Mouse (Mus musculus) megakaryocyte-erythroid progenitor cell, adult 5 weeks (primary cell): ENCODE results near the gene Ankrd27. TPM values are rescaled to one million over a fixed set of nuclear protein-coding genes. Genes with fewer than 3 reads are reported as not detected.

Source experiments
- polyA plus RNA-seq: library from polyadenylated mRNA; stranded (reverse); fragments of >175 nt; gene quantifications from 2 replicates; pipeline ENCODE4 v1.2.3, GENCODE M21; 2012

The Ankrd27 gene
- 81.2 and 125 TPM in 2 replicates for polyA plus RNA-seq

GRCm38 (mm10) chr7:35586055-35586905 is at the start of gene Ankrd27:
Ankrd27 (plus strand) TSS chr7:35586244.

GRCm38 (mm10) chr7:35537562-35537961 is 48.5 kb upstream of the Ankrd27 start, which contains the start of gene Tdrd12:
Tdrd12 (minus strand) TSS chr7:35537745.

GRCm38 (mm10) chr7:35556205-35556603 is 29.8 kb upstream of the Ankrd27 start, which contains the start of gene Nudt19:
Nudt19 (minus strand) TSS chr7:35556304.

GRCm38 (mm10) chr7:35585191-35586054 is 621 bp upstream of the Ankrd27 start, which contains the start of gene Rgs9bp:
Rgs9bp (minus strand) TSS chr7:35585582.

GRCm38 (mm10) chr7:35647101-35647698 is 61.2 kb downstream of the Ankrd27 start, which contains the start of gene Pdcd5:
Pdcd5 (minus strand) TSS chr7:35647521.

Other genes with a start within 250 kb of the Ankrd27 start
- gene Faap24, start 189.4 kb upstream of the Ankrd27 start, polyA plus RNA-seq = 6.5 and 7.7 TPM in 2 replicates
- 9.6 and 11.4 TPM in 2 replicates for gene Cep89, start 189.2 kb upstream of the Ankrd27 start, polyA plus RNA-seq
- gene Slc7a9, start 137.4 kb upstream of the Ankrd27 start, polyA plus RNA-seq = not detected in 2 replicates
- gene Tdrd12, start 48.5 kb upstream of the Ankrd27 start, polyA plus RNA-seq = not detected in 2 replicates
- gene Nudt19, start 29.9 kb upstream of the Ankrd27 start, polyA plus RNA-seq = 21.8 and 22.6 TPM in 2 replicates
- 0.19 and 0.27 TPM in 2 replicates for gene Rgs9bp, start 662 bp upstream of the Ankrd27 start, polyA plus RNA-seq
- gene Pdcd5, start 61.3 kb downstream of the Ankrd27 start, polyA plus RNA-seq = 124 and 163 TPM in 2 replicates
- gene Dpy19l3, start 168.2 kb downstream of the Ankrd27 start, polyA plus RNA-seq = 26.4 and 28.6 TPM in 2 replicates
- 3.6 and 6.7 TPM in 2 replicates for gene Zfp507, start 216.8 kb downstream of the Ankrd27 start, polyA plus RNA-seq